Mouse (Mus musculus) erythroblast, embryonic 14.5 days (primary cell): ENCODE data around the gene Rpl34.

Experiments
- GATA1 ChIP-seq: IDR thresholded peaks from 2 replicates; pipeline ENCODE4 v1.6.1; 2012; ENCODE audit warnings: low read length, inconsistent platforms, mixed read lengths
- TAL1 ChIP-seq: IDR thresholded peaks from 3 replicates; pipeline ENCODE4 v1.6.1; 2012; ENCODE audit warnings: low read length, inconsistent platforms, mixed read lengths

- TF ChIP-seq TAL1 = no peak
- no peak for TF ChIP-seq GATA1
Observed at GRCm38 (mm10) chr3:130712891-130713290, 17.3 kb downstream of the Rpl34 start.
